Mouse (Mus musculus) small intestine, adult 2 months (tissue): ENCODE measurements around the gene Bag5.

Experiments
- CTCF ChIP-seq: fragments of 200-500 bp; IDR thresholded peaks from 2 replicates; pipeline ENCODE4 v1.5.1; 2012; ENCODE audit warnings: low read depth, mild to moderate bottlenecking, control low read depth, inconsistent platforms, low read length, moderate library complexity, mixed read lengths; ENCODE audit not compliant: insufficient replicate concordance, insufficient read length; ENCODE audit errors: extremely low read depth
- POLR2A ChIP-seq: fragments of 200-500 bp; IDR thresholded peaks from 2 replicates; pipeline ENCODE4 v1.6.1; 2012; ENCODE audit warnings: low read depth, mild to moderate bottlenecking, control low read depth, inconsistent platforms, low read length, moderate library complexity

DNA sequence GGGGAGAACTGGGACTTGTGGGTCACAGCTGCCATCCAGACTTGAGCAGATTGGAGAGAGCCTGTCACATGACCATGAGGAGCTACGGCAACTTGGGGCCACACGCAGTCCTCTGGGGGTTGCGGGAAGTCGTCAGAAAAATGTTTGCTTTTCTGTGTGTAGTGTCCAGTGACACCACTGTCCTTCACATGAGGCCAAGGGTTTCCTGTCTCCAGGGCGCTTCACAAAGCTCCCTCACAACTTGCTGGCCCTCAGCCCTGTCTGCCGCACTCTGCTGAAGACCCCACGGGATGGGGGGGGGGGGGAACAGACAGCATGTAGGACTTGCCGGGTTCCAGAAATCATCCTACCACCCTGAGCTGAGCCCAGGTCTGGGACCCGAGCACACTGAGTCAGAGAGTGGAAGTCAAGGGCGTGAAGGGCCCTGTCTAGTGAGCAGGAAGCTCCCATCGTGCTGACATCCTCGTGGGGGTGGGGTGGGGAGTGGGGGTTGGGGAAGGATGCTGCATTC is 18.7 kb downstream of the Bag5 start:
- TF ChIP-seq CTCF = no peak
- no peak for TF ChIP-seq POLR2A
